Mouse (Mus musculus) retina, embryonic 14.5 days (tissue): ENCODE measurements at regions not wholly inside any gene's neighbourhood (a gene's known extent, or its start where the extent isn't known, plus 50 kb on each side); places are given as distances from the start of the nearest gene placed in this dataset.

Source experiments
- DNase-seq: peaks from one replicate; pipeline ENCODE4 v3.0.0-alpha.2; 2015; ENCODE audit warnings: low spot score

GRCm38 (mm10) chr13:80502927-80503326, 380.3 kb upstream of the Arrdc3 start:
- DNase-seq: no peak

DNA sequence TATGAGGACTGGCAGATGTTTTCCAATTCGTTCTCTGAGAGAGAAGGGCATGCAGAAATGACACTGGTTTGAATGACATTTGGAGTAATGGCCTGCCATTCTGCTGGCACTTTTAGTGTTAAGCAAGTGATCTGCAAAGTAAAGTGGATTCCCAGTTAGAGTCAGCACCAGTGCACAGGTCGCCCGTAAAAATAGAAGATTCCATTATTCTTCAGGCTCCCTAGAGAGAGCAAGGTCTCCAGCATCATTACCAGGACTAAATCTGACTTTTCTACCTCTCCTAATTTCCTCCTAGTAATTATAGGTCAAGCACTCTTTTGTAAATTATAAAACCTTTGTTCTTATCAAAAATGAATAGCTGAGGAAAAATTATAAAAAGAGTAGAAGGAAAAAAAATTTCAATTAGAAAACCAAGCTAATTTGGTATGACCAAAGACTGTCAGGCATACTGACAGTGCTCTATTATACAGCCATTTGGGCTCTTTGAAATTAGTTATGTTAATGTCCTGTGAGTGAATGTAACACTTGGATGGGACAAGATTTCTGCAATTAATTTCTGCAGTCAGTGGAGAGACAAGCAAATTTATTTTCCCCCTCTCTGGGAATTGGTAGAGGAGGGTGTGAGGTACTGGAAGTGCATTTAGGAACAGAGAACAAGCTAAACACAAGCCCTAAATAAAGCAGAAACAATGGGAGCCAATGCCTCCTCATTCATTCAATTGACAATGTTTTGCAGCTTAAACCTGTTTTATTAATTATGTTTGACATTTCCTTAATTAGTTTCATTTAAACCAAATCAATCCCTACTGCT, 368.8 kb upstream of the Arrdc3 start:
- peak; percentile 46 for DNase-seq

DNA sequence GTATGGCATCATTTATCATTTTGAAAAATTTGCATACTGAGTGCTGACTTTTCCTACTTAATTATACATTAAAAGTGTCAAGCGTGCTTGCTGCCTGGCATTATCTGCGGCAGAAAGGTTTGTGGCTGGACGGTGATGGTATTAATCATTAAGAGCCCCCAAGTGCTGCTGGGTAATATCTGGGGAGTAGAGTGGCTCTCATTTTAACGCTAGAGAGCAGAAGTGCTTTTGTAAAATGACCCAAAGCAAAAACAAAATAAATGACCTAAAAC, 368.3 kb upstream of the Arrdc3 start:
- DNase-seq: no peak

GRCm38 (mm10) chr13:80518836-80519235, 364.3 kb upstream of the Arrdc3 start:
- no peak for DNase-seq

- no peak for DNase-seq
Measured at GRCm38 (mm10) chr13:80519792-80520191, 363.4 kb upstream of the Arrdc3 start.

DNA sequence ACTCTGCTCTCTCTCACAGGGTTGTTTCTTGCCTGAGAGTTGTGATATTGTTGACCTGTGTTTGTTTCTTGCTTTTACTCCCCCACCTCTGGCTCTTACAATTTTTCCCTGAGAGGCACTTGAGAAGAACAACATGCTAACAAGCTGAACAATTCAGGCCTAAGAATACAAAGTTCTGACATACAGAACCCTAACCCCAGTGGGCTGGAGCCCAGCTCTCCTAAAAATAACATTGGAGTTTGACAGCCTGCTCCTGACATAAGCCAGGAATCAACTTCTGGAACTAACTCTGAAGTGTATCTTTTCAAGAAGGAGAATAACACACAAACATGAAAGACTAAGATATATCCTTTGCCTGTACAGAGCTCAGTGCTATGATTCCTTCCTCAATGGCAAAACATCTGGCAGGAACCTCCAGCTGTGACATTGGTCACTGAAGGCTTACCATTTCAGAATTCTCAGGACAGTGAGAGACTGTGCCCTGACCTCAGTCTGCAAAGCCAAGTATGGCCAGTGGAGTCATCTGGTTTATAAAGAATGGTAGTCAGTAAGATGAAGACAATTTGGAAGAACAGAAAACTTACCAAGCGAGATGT, 347.3 kb upstream of the Arrdc3 start:
- DNase-seq: no peak

- DNase-seq: no peak
Measured at GRCm38 (mm10) chr13:80544951-80545350, 338.2 kb upstream of the Arrdc3 start.

DNA sequence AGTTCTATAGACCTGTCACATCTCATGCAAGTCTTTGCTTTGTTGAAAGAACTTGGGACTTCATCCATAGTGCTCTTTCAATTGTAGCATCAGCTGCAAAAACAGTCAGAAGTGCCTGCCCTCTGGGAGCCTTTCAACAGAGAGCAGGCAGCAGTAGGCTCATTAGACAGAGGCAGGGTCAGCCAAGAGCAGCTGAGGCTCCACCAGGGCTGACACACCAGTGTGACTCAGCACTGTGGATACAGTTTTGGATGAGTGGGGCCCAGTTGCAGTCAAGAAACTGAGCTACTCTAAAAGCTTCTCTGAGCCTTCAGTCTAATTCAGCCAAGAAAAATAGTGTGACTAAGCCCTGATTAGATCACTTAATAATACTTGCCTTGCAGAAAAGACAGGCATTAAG, 326.0 kb upstream of the Arrdc3 start:
- peak; percentile 52 for DNase-seq
